Mouse (Mus musculus) limb, embryonic 14.5 days (tissue): Measurements from ENCODE around the gene Clba1. TPM values are rescaled to one million over a fixed set of nuclear protein-coding genes. Genes with fewer than 3 reads are reported as not detected.
A peak's percentile ranks its signal among the peaks of the same experiment; 100 is the strongest.

Source experiments
- ATAC-seq: fragments of 200-750 bp; cut with Nextera tagmentation; 2 replicates; pipeline ENCODE4 v1.8.0; 2017; ENCODE audit warnings: low read depth, moderate number of reproducible peaks, moderate TSS enrichment; ENCODE audit not compliant: low FRiP score
- DNase-seq: peaks from one replicate; pipeline ENCODE4 v3.0.0-alpha.2; 2015; ENCODE audit warnings: low spot score
- H3K27ac ChIP-seq: fragments of 300-500 bp; sonication (generic); replicated peaks from 2 replicates; pipeline ENCODE4 v1.5.1; 2014; ENCODE audit warnings: low read depth, mild to moderate bottlenecking, low read length, moderate library complexity, mixed read lengths
- H3K27me3 ChIP-seq: fragments of 300-500 bp; sonication (generic); 2 replicates; pipeline ENCODE4 v1.6.1; 2014; ENCODE audit warnings: low read length, mixed read lengths; ENCODE audit not compliant: control insufficient read depth, insufficient read depth
- H3K36me3 ChIP-seq: fragments of 300-500 bp; sonication (generic); 2 replicates; pipeline ENCODE4 v1.6.1; 2014; ENCODE audit warnings: mild to moderate bottlenecking, low read length, moderate library complexity, mixed read lengths; ENCODE audit not compliant: control insufficient read depth, insufficient read depth
- H3K4me1 ChIP-seq: fragments of 300-500 bp; sonication (generic); 2 replicates; pipeline ENCODE4 v1.6.1; 2014; ENCODE audit warnings: antibody characterized with exemption, low read length, mixed read lengths; ENCODE audit not compliant: control insufficient read depth, insufficient read depth
- H3K4me2 ChIP-seq: fragments of 300-500 bp; sonication (generic); replicated peaks from 2 replicates; pipeline ENCODE4 v1.6.1; 2014; ENCODE audit warnings: low read depth, mild to moderate bottlenecking, low read length, moderate library complexity; ENCODE audit not compliant: severe bottlenecking
- H3K4me3 ChIP-seq: fragments of 300-500 bp; sonication (generic); replicated peaks from 2 replicates; pipeline ENCODE4 v1.5.1; 2014; ENCODE audit warnings: low read length
- H3K9ac ChIP-seq: fragments of 300-500 bp; sonication (generic); 2 replicates; pipeline ENCODE4 v1.6.1; 2014; ENCODE audit warnings: mild to moderate bottlenecking, low read depth, low read length, moderate library complexity; ENCODE audit not compliant: severe bottlenecking
- H3K9me3 ChIP-seq: fragments of 300-500 bp; sonication (generic); 2 replicates; pipeline ENCODE4 v1.6.1; 2016; ENCODE audit warnings: low read length; ENCODE audit not compliant: control insufficient read depth
- POLR2A ChIP-seq: fragments of 200-500 bp; IDR thresholded peaks from 2 replicates; pipeline ENCODE4 v1.8.0; 2012; ENCODE audit warnings: inconsistent platforms, mild to moderate bottlenecking, moderate library complexity, borderline replicate concordance; ENCODE audit not compliant: insufficient read depth, insufficient read length; ENCODE audit errors: extremely low read depth
- WGBS: fragments of 180-500 bp; shearing (Covaris S2); extraction: QIAGEN DNeasy Blood & Tissue Kit; methylation state at CpG from one replicate; pipeline ENCODE4 v1.1.7; 2014; 5-methylcytosine and 5-hydroxymethylcytosine counted together
- polyA plus RNA-seq, 2 experiments: library from polyadenylated mRNA; depleted of rRNA in 1 of 2; stranded (reverse) in 1 of 2; unstranded in 1 of 2; fragments of >200 nt; fragmentation: Nextera tagmentation in 1 of 2; extraction: Ambion mirVana in 1 of 2; gene quantifications; 2 replicates each; pipeline versions ENCODE4 v1.2.1 to v1.2.3; 2012 to 2014

Clba1 gene
- polyA plus RNA-seq, 2 experiments, result 3.7 to 5.7 TPM

DNA sequence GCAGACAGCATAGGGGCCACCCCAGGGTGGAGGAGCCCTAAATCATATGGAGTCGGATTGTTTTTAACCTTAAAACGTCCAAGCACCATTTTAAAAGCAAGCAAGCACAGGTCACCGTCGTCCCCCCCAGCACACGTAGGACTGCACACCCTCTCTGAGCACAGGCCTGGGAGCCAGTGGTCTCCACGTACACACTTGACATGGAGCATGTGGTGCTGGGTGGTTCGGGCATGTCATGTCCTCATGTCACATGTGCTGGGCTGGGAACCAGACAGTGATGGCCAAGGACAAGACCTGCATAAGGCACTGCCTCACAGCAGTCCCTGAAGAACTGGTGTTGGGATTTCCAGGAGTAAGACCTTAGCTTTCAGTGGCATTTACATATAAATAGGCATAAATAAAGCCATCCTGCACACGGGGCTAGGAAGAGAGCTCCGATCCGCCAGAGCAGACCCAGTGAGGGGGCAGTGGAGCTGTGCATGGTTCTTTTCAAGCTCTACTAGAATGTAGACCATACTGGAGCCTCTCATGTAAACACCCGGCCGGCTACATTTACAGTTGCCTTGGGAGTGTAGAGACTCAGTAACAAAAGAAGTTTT is 11.8 kb downstream of the Clba1 start:
- H3K9me3 ChIP-seq, result no peaks in the 10 kb centered on the region
- no peaks in the 10 kb centered on the region for H3K27me3 ChIP-seq

DNA sequence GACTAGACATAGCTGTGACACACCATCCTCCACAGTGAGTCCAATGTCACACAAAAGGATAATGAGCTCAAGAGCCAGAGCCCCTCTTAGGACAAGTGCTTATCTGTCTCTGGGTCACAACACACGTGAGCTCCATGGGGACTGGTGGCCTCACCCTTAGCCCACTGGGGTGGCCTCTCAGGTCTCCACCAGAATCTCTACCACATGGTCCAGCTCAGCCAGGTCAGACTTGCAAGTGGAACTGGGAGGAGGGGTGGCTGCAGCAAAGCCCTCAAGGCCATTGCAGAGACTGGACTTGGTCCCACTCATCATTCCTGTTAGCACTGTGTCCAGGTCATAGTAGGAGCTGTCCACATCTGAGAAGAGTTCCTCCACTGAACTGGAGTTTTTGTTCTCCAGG is 12.5 kb downstream of the Clba1 start:
- TF ChIP-seq POLR2A, result no peak
- Histone ChIP-seq H3K27me3 (no peaks in the 10 kb centered on the region), H3K9me3 (no peaks in the 10 kb centered on the region), H3K9ac (no peak overlapping the region), H3K4me2 (no peak overlapping the region), H3K36me3 (peaks cover 79% of the 10 kb centered on the region), H3K4me1 (peaks cover 5% of the 10 kb centered on the region; the same call in 1 of the 2 replicates), H3K4me3 (no peak overlapping the region), H3K27ac (no peak overlapping the region)
- no peak for DNase-seq
- 83% methylated on average over 1 of the region's 1 CpGs for WGBS
- no peak for ATAC-seq

More for the DNA sequence above, 11.8 kb downstream of the Clba1 start:
- no peak overlapping the region for H3K4me3 ChIP-seq
- H3K4me2 ChIP-seq, result no peak overlapping the region
- no peak overlapping the region for H3K27ac ChIP-seq
- H3K9ac ChIP-seq, result no peak overlapping the region
- no peak for DNase-seq
- H3K4me1 ChIP-seq, result no peaks in the 10 kb centered on the region
- TF ChIP-seq POLR2A, result no peak
- no peak for ATAC-seq
- H3K36me3 ChIP-seq, result peaks cover 79% of the 10 kb centered on the region
- WGBS, result 85% methylated on average over 12 of the region's 12 CpGs

DNA sequence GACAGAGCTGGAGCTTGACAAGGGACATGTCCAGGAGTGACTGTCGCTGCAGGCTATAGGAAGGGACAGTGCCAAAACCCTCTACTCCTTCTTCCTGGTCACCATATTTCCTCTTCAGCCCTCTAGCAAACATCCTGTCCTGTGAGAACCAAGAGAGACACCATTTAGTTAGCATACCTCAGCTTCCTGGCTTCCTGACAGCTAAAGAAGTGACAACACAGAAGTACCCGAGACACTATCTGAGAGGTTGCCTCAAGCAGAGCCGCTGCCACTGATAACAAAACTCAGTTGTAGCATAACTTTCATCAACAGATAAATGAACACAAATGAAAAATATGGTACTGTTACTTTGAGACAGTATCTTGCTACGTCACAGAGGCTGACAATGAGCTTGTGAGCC is 13.2 kb downstream of the Clba1 start:
- Histone ChIP-seq H3K4me1 (peaks cover 11% of the 10 kb centered on the region; the same call in 1 of the 2 replicates), H3K27ac (no peak overlapping the region), H3K4me2 (no peak overlapping the region), H3K9me3 (no peaks in the 10 kb centered on the region), H3K9ac (no peak overlapping the region), H3K36me3 (peaks cover 80% of the 10 kb centered on the region), H3K27me3 (no peaks in the 10 kb centered on the region), H3K4me3 (no peak overlapping the region)
- ATAC-seq (no peak), DNase-seq (no peak)
- 88% methylated on average over 4 of the region's 4 CpGs for WGBS
- no peak for TF ChIP-seq POLR2A

DNA sequence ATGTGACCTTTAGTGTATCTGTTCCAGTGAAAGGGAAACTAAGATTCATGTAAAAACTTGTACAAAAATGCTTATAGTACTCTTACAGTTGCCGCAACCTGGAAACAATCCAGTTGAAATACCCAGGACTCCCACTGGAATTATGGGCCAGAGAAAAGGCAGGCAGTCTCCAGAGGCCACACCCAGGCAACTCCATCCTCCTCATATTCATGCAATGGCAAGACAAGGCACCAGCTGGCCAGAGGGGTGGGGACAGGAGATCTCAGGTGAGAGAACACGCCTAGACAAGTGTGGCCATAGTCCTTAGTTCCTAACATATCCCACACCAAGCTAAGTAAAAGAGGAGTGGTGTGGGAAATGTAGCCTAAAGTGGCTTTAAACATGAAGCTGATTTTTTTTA is 13.9 kb downstream of the Clba1 start:
- Histone ChIP-seq H3K9me3 (no peaks in the 10 kb centered on the region), H3K27ac (no peak overlapping the region), H3K36me3 (peaks cover 87% of the 10 kb centered on the region), H3K4me2 (no peak overlapping the region), H3K4me3 (no peak overlapping the region), H3K9ac (no peak overlapping the region), H3K27me3 (no peaks in the 10 kb centered on the region), H3K4me1 (peaks cover 18% of the 10 kb centered on the region)
- no peak for TF ChIP-seq POLR2A
- 72% methylated on average over 2 of the region's 2 CpGs for WGBS
- ATAC-seq (no peak), DNase-seq (no peak)

DNA sequence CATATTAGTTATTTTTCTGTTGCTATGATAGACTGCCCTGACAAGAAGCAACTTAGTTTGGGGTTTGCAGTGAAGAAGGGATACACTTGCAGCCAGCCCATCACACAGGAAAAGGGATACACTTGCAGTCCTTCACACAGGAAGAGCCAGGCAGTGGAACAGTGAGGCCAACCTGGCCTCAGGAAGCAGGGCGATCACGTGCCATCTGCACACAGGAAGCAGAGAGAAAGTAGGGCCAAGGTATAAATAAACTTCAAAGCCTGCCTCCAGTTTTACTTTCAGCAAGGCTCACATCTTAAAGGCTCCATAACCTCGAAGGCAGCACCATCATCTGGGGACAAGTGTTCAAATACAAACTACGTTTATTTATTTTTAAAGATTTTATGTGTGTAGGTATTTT is 14.5 kb downstream of the Clba1 start:
- no peaks in the 10 kb centered on the region for H3K27me3 ChIP-seq
- H3K4me2 ChIP-seq, result no peak overlapping the region
- peaks cover 22% of the 10 kb centered on the region for H3K4me1 ChIP-seq
- H3K4me3 ChIP-seq, result no peak overlapping the region
- WGBS, result 69% methylated on average over 4 of the region's 4 CpGs
- TF ChIP-seq POLR2A, result no peak
- ATAC-seq (no peak), DNase-seq (no peak)
- no peak overlapping the region for H3K9ac ChIP-seq
- H3K27ac ChIP-seq, result no peak overlapping the region
- H3K9me3 ChIP-seq, result no peaks in the 10 kb centered on the region
- peaks cover 84% of the 10 kb centered on the region for H3K36me3 ChIP-seq

DNA sequence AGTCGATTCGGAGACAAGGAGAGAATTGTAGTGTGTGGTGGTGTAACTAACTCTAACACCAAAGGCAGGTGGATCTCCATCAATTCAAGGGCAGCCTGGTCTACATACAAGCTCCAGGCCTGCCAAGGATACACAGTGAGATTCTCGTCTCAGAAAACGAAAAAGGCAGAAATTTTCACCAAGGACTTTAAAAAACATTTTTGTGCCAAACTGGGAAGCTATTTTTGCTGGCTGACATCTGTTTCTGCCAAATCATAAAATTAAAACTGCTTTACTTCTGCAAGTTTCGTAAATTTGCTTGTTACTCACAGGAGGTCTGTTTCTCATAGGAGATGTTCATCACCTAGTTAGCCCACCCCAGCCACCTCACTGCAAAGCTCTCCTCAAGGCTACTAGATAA is 17.2 kb downstream of the Clba1 start:
- Histone ChIP-seq H3K27ac (no peak overlapping the region), H3K4me1 (peaks cover 26% of the 10 kb centered on the region), H3K9me3 (no peaks in the 10 kb centered on the region), H3K36me3 (peaks cover 58% of the 10 kb centered on the region), H3K27me3 (no peaks in the 10 kb centered on the region), H3K4me3 (no peak overlapping the region), H3K4me2 (0 out of 2 replicates have a peak overlapping the region, but pooled peaks have one; percentile 7), H3K9ac (peak overlapping the region; percentile 25; the same call in 1 of the 2 replicates)
- DNase-seq (no peak), ATAC-seq (no peak)
- 74% methylated on average over 5 of the region's 5 CpGs for WGBS
- TF ChIP-seq POLR2A, result no peak
